Mouse (Mus musculus) spleen, embryonic (tissue): ENCODE data around the gene Rspo4.

Experiments
- CTCF ChIA-PET: fragments of 350-600 bp; sonication (Branson Sonifier 250); formaldehyde crosslinking; loops from one replicate; lab custom pipeline; 2022; lab: Charles Lee

Gene Rspo4

GRCm38 (mm10) chr2:151842648-151843226 is at the start of gene Rspo4:
TSS of gene Rspo4 (plus strand) at chr2:151842927.
- CTCF ChIA-PET = no interaction called here

GRCm38 (mm10) chr2:151815586-151815985 is 27.1 kb upstream of the Rspo4 start:
- CTCF ChIA-PET = no interaction called here

GRCm38 (mm10) chr2:151862257-151862810 is 19.6 kb downstream of the Rspo4 start:
- CTCF ChIA-PET = interaction anchor here (0.6 to 0.8 kb wide), 2 partner anchors 146 to 189 kb away, joined by 3 to 10 read pairs; no protein-coding TSS in a partner anchor

- CTCF ChIA-PET = no interaction called here
These were observed 22.2 kb downstream of the Rspo4 start for GRCm38 (mm10) chr2:151864941-151865340.

GRCm38 (mm10) chr2:151866487-151866886 is 23.8 kb downstream of the Rspo4 start:
- CTCF ChIA-PET = interaction anchor here (0.6 kb wide), 1 partner anchor 13 kb away, joined by 3 read pairs; no protein-coding TSS in a partner anchor

GRCm38 (mm10) chr2:151868196-151868595 is 25.5 kb downstream of the Rspo4 start:
- CTCF ChIA-PET = interaction anchor here (0.7 kb wide), 1 partner anchor 18 kb away, joined by 3 read pairs; no protein-coding TSS in a partner anchor

GRCm38 (mm10) chr2:151874551-151874950 is 31.8 kb downstream of the Rspo4 start:
- CTCF ChIA-PET = no interaction called here

GRCm38 (mm10) chr2:151876012-151876485 is 33.3 kb downstream of the Rspo4 start:
- CTCF ChIA-PET = no interaction called here

- CTCF ChIA-PET = no interaction called here
These were observed 35.9 kb downstream of the Rspo4 start for GRCm38 (mm10) chr2:151878645-151879044.

GRCm38 (mm10) chr2:151879760-151880159 is 37.0 kb downstream of the Rspo4 start:
- CTCF ChIA-PET = no interaction called here

- CTCF ChIA-PET = no interaction called here
These were observed 48.3 kb downstream of the Rspo4 start for GRCm38 (mm10) chr2:151891031-151891430.

GRCm38 (mm10) chr2:151893122-151893774 is 50.5 kb downstream of the Rspo4 start:
- CTCF ChIA-PET = no interaction called here

- CTCF ChIA-PET = no interaction called here
These were observed 51.7 kb downstream of the Rspo4 start for GRCm38 (mm10) chr2:151894209-151894980.

- CTCF ChIA-PET = no interaction called here
These were observed 53.2 kb downstream of the Rspo4 start for GRCm38 (mm10) chr2:151895911-151896310.

GRCm38 (mm10) chr2:151898106-151898505 is 55.4 kb downstream of the Rspo4 start:
- CTCF ChIA-PET = no interaction called here

GRCm38 (mm10) chr2:151900845-151901244 is 58.1 kb downstream of the Rspo4 start:
- CTCF ChIA-PET = no interaction called here

GRCm38 (mm10) chr2:151903267-151903666 is 60.5 kb downstream of the Rspo4 start:
- CTCF ChIA-PET = no interaction called here

GRCm38 (mm10) chr2:151903933-151904332 is 61.2 kb downstream of the Rspo4 start:
- CTCF ChIA-PET = no interaction called here

GRCm38 (mm10) chr2:151904636-151905035 is 61.9 kb downstream of the Rspo4 start:
- CTCF ChIA-PET = no interaction called here

- CTCF ChIA-PET = no interaction called here
These were observed 64.3 kb downstream of the Rspo4 start for GRCm38 (mm10) chr2:151907020-151907419.

- CTCF ChIA-PET = no interaction called here
These were observed 66.7 kb downstream of the Rspo4 start for GRCm38 (mm10) chr2:151909386-151909785.

- CTCF ChIA-PET = no interaction called here
These were observed 67.8 kb downstream of the Rspo4 start for GRCm38 (mm10) chr2:151910498-151910897.
